Mouse (Mus musculus) megakaryocyte, embryonic 14.5 days (primary cell): Measurements from ENCODE around the gene Dazap1. TPM values are rescaled to one million over a fixed set of nuclear protein-coding genes. Genes with fewer than 3 reads are reported as not detected.

ENCODE experiments used
- H3K27me3 ChIP-seq: replicated peaks from 2 replicates; pipeline ENCODE3; 2012; ENCODE audit warnings: inconsistent platforms
- H3K36me3 ChIP-seq: replicated peaks from 2 replicates; pipeline ENCODE3; 2012; ENCODE audit warnings: low read length, inconsistent platforms, mixed read lengths
- H3K4me1 ChIP-seq: 2 replicates; pipeline ENCODE4 v1.6.1; 2012; ENCODE audit warnings: inconsistent platforms
- H3K4me3 ChIP-seq: replicated peaks from 2 replicates; pipeline ENCODE3; 2012; ENCODE audit warnings: moderate library complexity, mild to moderate bottlenecking, inconsistent platforms
- H3K9me3 ChIP-seq: 2 replicates; pipeline ENCODE4 v1.6.1; 2012; ENCODE audit warnings: inconsistent platforms
- FLI1 ChIP-seq: IDR thresholded peaks from 2 replicates; pipeline ENCODE4 v1.6.1; 2012; ENCODE audit warnings: low read length, inconsistent platforms, mixed read lengths
- GATA1 ChIP-seq: IDR thresholded peaks from 3 replicates; pipeline ENCODE4 v1.6.1; 2012; ENCODE audit warnings: mixed read lengths, low read length, inconsistent platforms, borderline replicate concordance
- polyA plus RNA-seq: library from polyadenylated mRNA; stranded (reverse); fragments of >175 nt; gene quantifications from 2 replicates; pipeline ENCODE4 v1.2.3, GENCODE M21; 2012; ENCODE audit warnings: low replicate concordance; ENCODE audit not compliant: insufficient read depth

Dazap1 gene
- polyA plus RNA-seq, 1 experiment, result 552 TPM

DNA sequence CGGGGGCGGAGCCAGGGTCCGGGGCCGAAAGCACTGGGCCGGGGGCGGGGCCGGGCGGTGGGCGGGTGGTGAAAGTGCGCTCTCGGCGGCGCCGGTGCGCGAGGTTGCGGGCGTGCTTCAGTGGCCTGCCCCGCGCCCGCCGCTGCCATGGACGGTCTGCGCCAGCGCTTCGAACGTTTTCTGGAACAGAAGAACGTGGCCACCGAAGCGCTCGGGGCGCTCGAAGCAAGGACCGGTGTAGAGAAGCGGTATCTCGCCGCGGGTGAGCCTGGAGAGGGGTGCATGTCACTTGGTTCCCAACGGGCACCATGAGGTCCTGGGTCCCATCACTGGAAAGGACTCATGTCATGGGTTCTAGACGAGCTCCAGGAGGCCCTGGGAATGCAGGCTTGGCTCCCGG, 68.8 kb downstream of the Dazap1 start:
- Histone ChIP-seq H3K4me3 (peak overlapping the region; percentile 92), H3K9me3 (no peaks in the 10 kb centered on the region), H3K4me1 (peaks cover 73% of the 10 kb centered on the region), H3K36me3 (peaks cover 11% of the 10 kb centered on the region), H3K27me3 (peaks cover 29% of the 10 kb centered on the region)
- TF ChIP-seq GATA1, result no peak
- no peak for TF ChIP-seq FLI1

DNA sequence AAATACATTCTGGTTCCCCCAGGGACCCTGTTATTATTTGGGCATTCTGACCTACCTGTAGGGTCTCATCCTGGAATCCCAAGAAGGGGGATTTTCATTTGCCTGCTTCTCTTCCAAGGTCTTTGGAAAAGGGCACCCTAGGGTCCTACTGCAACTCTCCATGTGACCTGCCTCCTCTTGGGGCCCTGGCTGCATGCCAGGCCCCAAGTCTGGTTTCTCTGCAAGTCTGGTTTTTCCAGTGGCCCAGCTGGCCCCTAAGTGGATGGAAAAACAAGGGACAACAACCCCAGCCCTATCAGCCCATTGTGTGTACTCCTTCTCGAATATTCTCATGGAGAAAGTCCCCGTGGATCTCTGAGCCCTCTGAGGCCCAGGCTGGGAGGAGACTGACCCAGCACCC, 69.6 kb downstream of the Dazap1 start:
- Histone ChIP-seq H3K4me1 (peaks cover 72% of the 10 kb centered on the region), H3K27me3 (peaks cover 37% of the 10 kb centered on the region), H3K36me3 (peaks cover 19% of the 10 kb centered on the region), H3K4me3 (peak overlapping the region; percentile 92), H3K9me3 (no peaks in the 10 kb centered on the region)
- TF ChIP-seq FLI1, result no peak
- TF ChIP-seq GATA1, result no peak

DNA sequence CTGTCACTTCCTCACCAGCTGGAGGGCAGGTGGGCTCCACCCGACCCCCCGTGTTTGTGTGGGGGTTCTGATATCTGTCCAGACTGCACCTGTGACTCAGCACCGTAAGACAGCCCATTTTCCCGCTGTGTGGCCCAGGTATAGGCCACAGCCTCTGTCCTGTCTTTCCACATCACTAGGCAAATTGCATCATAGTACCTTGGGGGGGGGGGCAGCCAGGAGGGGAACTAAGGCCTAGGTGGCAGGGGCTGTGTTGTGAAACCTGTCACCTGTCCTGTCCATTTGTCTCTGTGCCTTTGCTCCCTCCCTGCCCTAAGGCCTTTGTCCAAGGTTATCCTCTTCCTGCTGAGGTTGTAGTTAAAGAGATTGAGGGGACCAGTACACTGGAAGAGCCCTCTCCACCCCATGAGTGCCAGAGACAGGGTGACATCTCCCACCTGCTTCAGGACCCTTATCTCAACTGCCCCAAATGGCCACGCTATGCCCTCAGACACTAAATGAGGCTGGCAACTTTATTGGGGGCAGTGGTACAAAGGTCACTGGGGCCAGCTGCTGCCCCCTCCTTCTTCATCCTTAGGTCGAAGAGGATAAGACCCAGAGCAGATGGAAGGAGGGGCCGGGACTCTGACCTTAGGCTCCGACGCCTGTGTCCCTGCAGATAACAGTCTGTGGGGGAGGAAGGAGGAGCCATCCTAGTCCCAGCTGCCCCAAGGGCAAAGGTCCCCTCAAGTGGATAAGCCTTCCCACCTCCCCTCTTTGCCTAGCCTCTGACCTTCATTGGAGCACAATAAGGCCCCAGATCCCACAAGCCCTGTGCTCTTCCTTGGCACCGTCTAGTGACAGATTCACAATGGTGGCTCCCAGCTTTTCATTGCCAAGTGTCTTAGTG, 70.6 kb downstream of the Dazap1 start:
- TF ChIP-seq GATA1 (no peak), FLI1 (no peak)
- no peaks in the 10 kb centered on the region for H3K9me3 ChIP-seq
- H3K4me1 ChIP-seq, result peaks cover 82% of the 10 kb centered on the region
- peaks cover 25% of the 10 kb centered on the region for H3K36me3 ChIP-seq
- peak overlapping the region; percentile 40 for H3K4me3 ChIP-seq
- H3K27me3 ChIP-seq, result peaks cover 47% of the 10 kb centered on the region

DNA sequence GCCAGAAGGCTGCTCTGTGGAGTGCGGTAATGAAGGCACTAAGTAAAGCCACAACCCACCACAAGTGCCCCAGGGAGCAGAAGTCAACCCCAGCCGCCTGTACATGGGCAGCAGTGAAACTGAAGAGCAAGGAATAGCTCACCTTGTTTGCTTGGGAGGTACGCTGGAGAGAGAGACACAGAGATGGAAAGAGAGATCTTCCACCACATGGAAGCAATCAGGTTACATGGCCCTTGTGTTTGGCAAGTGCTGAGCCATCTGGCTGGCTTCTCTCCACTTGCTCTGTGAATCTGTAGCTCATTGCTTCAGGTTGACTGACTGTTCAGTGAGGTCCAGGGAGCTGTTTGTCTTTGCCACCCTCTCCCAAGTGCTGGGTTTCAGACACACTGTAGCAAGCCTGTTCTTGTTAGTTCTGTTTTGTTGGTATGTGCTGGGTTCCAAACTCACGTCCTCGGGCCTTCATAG, 71.3 kb downstream of the Dazap1 start:
- no peak overlapping the region for H3K4me3 ChIP-seq
- H3K27me3 ChIP-seq, result peaks cover 48% of the 10 kb centered on the region

DNA sequence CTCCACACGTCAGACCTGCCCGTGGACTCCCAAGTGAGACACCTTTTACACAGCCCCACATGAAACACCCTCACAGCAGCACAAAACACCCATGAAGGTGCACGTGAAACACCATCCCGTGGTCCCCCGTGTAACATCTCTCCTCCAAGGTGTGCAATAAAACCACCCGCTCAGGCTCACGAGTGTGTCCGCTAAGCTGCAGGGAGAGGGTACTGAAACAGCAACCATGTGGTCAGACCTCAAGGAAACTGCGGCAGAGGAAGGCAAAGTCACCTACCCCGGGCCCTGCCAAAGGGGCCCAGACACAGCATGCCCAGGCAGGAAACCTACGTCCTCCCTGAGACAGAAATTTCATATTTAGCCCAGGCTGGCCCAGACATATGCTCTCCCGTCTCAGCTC, 75.0 kb downstream of the Dazap1 start:
- TF ChIP-seq GATA1 (no peak), FLI1 (no peak)
- Histone ChIP-seq H3K36me3 (peaks cover 29% of the 10 kb centered on the region), H3K4me3 (no peak overlapping the region), H3K9me3 (no peaks in the 10 kb centered on the region), H3K27me3 (peaks cover 44% of the 10 kb centered on the region), H3K4me1 (peaks cover 72% of the 10 kb centered on the region)

More for the DNA sequence above, 71.3 kb downstream of the Dazap1 start:
- peaks cover 25% of the 10 kb centered on the region for H3K36me3 ChIP-seq
- H3K9me3 ChIP-seq, result no peaks in the 10 kb centered on the region
- peaks cover 82% of the 10 kb centered on the region for H3K4me1 ChIP-seq
- TF ChIP-seq GATA1, result no peak
- no peak for TF ChIP-seq FLI1

Other genes starting within 250 kb of the Dazap1 start
- gene Arhgap45, start 244.8 kb upstream of the Dazap1 start, polyA plus RNA-seq, result 375 and 477 TPM in 2 replicates
- gene Polr2e, start 221.7 kb upstream of the Dazap1 start, polyA plus RNA-seq, result 147 and 260 TPM in 2 replicates
- gene Gpx4, start 214.3 kb upstream of the Dazap1 start, polyA plus RNA-seq, result 3,942 and 9,172 TPM in 2 replicates
- gene Sbno2, start 155.9 kb upstream of the Dazap1 start, polyA plus RNA-seq, result 151 and 347 TPM in 2 replicates
- 153 and 200 TPM in 2 replicates for gene Stk11, start 145.7 kb upstream of the Dazap1 start, polyA plus RNA-seq
- gene Atp5d, start 122.9 kb upstream of the Dazap1 start, polyA plus RNA-seq, result 1,192 and 1,533 TPM in 2 replicates
- 4.8 and 11.7 TPM in 2 replicates for gene Cbarp, start 120.7 kb upstream of the Dazap1 start, polyA plus RNA-seq
- 171 and 203 TPM in 2 replicates for gene Midn, start 113.2 kb upstream of the Dazap1 start, polyA plus RNA-seq
- 27.7 and 39.5 TPM in 2 replicates for gene Cirbp, start 95.5 kb upstream of the Dazap1 start, polyA plus RNA-seq
- gene 1600002K03Rik, start 88.5 kb upstream of the Dazap1 start, polyA plus RNA-seq, result 3.0 and 7.7 TPM in 2 replicates
- gene Efna2, start 82.0 kb upstream of the Dazap1 start, polyA plus RNA-seq, result 0.79 and 1.6 TPM in 2 replicates
- gene Mum1, start 35.1 kb upstream of the Dazap1 start, polyA plus RNA-seq, result 9.6 TPM in 2 replicates
- 226 and 551 TPM in 2 replicates for gene Ndufs7, start 12.4 kb upstream of the Dazap1 start, polyA plus RNA-seq
- 3.2 and 11.3 TPM in 2 replicates for gene Gamt, start 474 bp upstream of the Dazap1 start, polyA plus RNA-seq
- 7,349 and 10,126 TPM in 2 replicates for gene Rps15, start 31.0 kb downstream of the Dazap1 start, polyA plus RNA-seq
- gene Apc2, start 34.5 kb downstream of the Dazap1 start, polyA plus RNA-seq, result 0.92 and 4.5 TPM in 2 replicates
- 62.0 and 88.2 TPM in 2 replicates for gene 2310011J03Rik, start 59.1 kb downstream of the Dazap1 start, polyA plus RNA-seq
- gene Pcsk4, start 68.0 kb downstream of the Dazap1 start, polyA plus RNA-seq, result 15.1 and 26.0 TPM in 2 replicates
- gene Reep6, start 68.5 kb downstream of the Dazap1 start, polyA plus RNA-seq, result 19.0 and 21.1 TPM in 2 replicates
- 27.2 and 34.8 TPM in 2 replicates for gene Adamtsl5, start 86.9 kb downstream of the Dazap1 start, polyA plus RNA-seq
- not detected in 2 replicates for gene Plk5, start 95.0 kb downstream of the Dazap1 start, polyA plus RNA-seq
- 17.2 and 29.0 TPM in 2 replicates for gene Mex3d, start 126.2 kb downstream of the Dazap1 start, polyA plus RNA-seq
- gene Mbd3, start 138.1 kb downstream of the Dazap1 start, polyA plus RNA-seq, result 199 and 247 TPM in 2 replicates
- 441 and 1,591 TPM in 2 replicates for gene Uqcr11, start 145.3 kb downstream of the Dazap1 start, polyA plus RNA-seq
- 168 and 304 TPM in 2 replicates for gene Tcf3, start 172.2 kb downstream of the Dazap1 start, polyA plus RNA-seq
- not detected in 2 replicates for gene Onecut3, start 233.3 kb downstream of the Dazap1 start, polyA plus RNA-seq